Mouse (Mus musculus): Measurements from ENCODE around the gene Pdcd6.

Pdcd6 gene

DNA sequence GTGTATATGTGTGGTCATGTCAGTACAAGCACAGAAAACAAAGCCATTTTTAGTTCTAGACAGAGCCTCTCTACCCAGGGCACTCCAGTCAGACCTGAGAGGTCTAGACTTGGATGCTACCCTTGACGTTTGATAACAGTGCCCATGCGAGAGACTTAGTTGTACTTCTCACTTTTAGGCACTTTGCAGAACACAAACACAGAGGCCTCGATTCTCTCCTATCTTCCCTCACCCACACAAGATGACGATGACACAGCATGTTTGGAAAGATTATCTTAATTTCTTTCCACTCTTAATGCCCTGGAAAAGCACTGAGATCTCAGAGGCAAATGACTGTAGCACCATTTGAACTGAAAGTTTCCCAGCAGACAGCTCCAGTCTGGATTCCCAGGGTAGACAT, 41.7 kb downstream of the Pdcd6 start:
- DNase-seq, result no peak

DNA sequence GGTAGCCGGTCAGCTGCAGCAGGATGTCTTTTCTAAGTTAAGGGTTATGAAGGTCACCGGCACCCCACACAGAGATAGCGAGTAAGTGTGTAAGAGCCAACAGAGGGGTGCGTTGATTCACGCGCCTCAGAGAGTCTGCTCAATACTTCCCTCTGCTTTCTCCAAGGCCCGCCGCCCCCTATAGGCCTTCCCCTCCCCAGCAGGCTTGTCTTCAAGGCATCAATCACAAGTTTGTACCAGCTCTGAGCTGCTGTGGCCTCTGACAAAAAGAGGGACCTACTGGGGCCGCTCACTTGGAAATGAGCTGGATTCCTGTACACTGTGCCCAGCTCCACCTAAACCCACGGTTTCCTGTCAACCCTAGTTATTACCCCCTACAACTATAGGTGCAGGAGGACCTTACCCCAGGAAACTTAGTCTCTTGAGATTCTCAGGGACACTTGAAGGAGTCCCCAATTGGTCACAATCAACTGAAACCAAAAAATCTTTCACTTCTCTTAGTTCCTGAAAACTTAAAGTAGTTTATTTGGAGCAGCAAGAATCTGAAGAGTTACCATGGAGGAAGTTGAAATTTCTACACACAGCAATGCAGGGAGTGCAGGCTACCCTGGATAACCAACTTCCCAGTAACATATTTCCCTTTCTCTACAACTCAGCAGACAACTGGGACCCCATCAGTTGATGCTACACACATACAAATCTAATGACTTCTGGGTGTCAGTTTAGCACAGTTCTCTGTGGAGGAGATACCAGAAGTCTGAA, 57.0 kb downstream of the Pdcd6 start:
- peak; percentile 61 to 69 for DNase-seq

DNA sequence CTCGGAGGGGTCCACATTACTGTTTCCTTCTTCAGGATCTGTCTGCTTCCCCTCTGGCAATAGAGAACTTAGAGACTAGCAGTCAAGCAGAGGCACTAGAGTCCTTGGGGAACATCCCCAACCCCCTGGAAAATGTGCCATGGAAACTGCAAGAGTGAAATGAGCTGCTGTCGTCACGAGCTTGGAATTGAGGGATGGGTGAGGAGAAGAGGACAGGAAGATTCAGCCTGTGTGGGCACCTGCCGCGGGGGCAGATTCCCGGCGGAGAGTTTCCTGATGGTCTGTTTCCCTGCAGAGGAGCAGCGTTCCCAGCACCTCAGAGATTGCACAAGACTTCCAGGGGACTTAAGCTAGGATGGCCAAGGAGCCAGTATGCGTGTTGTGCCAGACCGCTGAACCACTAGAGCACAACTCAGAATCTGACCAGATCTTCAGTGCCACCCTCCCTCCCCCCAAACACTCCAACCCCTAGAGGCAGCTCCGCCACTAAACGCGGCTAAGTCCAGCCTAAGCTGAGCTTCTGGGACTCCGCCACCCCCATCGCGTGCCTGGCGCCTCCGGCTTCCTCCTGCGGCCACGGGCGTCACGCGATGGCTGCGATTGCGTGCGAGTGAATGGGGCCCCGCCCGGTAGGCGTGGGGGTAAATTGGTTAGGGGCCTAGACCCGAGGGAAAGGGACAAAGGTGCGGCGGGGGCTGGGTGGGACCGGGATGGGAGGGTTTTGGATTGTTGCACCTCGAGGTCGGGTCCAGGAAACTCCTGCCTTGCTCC, 57.7 kb downstream of the Pdcd6 start:
- peak; percentile 67 for DNase-seq

Data from cerebellum, postnatal 10 days (tissue).